Mouse (Mus musculus) left cerebral cortex, postnatal 36 days (tissue): Measurements from ENCODE around the gene Olfr1097. TPM values are rescaled to one million over a fixed set of nuclear protein-coding genes. Genes with fewer than 3 reads are reported as not detected.

Experiments used
- DNase-seq, 2 experiments: peaks; one replicate each; pipeline ENCODE4 v3.0.0; 2021 to 2022; ENCODE audit warnings: low spot score in 2 of 2, mixed read lengths in 1 of 2
- intact Hi-C: fragments of 180-260 bp; cut with DNase I; formaldehyde crosslinking; loops from one replicate; pipeline ENCODE4 v1.15.1; 2025
- total RNA-seq, 2 experiments: library from RNA; stranded (reverse); gene quantifications; 2 replicates each; pipeline ENCODE4 v1.2.3; 2021

Gene Olfr1097
- not detected for total RNA-seq

DNA sequence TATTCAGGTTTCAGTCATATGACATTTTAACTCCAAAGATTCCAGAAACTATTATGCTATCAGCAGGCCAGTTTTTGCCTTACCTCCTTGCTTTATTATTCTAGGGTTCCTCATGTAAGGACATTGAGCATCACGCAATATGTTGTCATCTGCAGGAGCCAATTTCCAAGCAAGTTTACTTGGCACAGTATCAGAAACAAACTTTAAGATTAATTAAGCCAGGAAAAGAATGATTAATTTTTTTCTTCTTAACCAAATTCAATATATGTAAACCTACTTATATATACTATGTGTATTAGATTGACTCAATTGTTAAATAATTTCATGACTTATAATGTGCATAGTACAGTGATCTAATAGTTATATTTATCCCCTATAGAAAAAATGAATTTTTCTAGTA lies at the start of gene Olfr1097:
Gene Olfr1097, minus strand, starts transcription at position 101 of the 400 bp plus-strand sequence.
- intact Hi-C loops, result no loop called here
- DNase-seq, result no peak

DNA sequence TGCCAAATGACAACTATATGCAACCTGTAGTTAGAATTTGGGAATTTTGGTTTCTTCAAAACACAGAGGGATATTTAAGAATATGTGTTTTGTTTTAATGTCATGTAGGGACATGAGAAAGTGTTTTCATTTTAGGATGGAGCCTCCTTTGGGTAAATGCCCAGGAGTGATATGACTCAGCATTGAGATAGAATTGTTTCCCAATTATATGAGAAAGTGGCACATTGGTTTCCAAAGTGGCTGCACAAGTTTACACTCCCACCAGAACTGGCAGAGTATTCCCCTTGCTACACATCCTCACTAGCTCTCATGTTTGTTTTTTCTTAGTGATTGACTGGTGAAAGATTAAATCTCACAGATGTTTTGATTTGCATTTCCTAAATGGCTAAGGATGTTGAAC lies 34.5 kb upstream of the Olfr1097 start:
- DNase-seq, result no peak
- intact Hi-C loops, result no loop called here

DNA sequence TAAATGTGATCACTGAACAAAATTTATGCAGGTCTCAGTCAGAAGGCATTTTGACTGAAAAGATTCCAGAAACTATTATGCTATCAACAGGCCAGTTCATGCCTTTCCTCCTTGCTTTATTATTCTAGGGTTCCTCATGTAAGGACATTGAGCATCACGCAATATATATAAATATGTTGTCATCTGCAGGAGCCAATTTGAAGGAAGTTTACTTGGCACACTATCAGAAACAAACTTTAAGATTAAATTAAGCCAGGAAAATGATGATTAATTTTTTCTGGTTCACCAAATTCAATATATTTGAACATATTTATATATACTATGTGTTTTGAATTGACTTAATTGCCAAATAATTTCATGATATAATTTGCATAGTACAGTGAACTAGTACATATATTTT lies 32.4 kb upstream of the Olfr1097 start, which contains the start of gene Olfr1098:
Gene Olfr1098, minus strand, starts transcription at position 101 of the 400 bp plus-strand sequence.
- intact Hi-C loops, result no loop called here
- no peak for DNase-seq

DNA sequence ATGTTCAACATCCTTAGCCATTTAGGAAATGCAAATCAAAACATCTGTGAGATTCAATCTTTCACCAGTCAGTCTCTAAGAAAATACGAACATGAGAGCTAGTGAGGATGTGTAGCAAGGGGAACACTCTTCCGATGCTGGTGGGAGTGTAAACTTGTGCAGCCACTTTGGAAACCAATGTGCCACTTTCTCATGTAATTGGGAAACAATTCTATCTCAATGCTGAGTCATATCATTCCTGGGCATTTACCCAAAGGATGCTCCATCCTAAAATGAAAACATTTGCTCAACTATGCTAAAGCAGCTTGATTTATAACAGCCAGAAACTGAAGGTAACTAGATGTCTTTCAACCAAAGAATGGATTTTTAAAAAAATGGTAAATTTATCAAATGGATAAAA lies 13.6 kb upstream of the Olfr1097 start:
- DNase-seq, result peak in 1 of 2 experiments; percentile 6
- intact Hi-C loops, result no loop called here

DNA sequence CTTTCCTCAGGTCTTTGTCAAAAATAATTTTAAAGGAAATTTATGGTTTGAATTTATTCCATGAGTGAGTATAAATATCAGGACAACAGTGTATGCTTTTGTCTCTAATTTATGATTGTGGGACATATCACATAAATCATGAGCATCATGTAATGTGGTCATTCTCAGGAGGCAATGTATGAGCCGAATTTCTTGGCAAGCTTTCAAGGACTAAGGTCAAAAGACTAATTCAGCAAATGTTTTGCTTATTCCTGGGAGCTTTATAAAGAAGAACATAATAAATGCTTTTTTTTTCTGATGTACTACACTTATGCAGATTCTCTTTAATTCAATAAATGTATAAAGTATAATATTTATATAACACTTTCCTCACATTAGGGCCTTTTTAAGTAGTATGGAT lies 17.3 kb downstream of the Olfr1097 start, which contains the start of gene Gm13723:
Gene Gm13723, minus strand, starts transcription at position 101 of the 400 bp plus-strand sequence.
- intact Hi-C loops, result no loop called here
- DNase-seq, result no peak

DNA sequence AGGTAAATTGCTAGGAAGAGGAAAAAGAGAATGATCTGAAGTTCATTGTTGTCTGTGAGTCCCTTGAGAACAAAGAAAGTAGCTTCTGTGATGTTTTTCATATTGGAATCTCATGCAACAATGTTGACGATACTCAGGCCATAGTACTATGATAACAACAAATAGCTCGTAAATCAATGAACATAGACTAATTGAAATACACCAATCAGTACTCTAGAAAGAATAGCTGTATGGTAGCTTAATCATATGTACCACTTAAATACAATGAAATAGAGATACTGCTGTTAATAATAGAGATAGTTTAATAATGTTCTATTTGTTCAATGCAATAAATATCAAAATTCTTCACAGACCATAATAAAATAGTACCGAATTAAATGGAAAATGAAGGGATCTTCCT lies 40.4 kb downstream of the Olfr1097 start, which contains the start of gene Olfr1095:
Gene Olfr1095, minus strand, starts transcription at position 101 of the 400 bp plus-strand sequence.
- intact Hi-C loops, result no loop called here
- no peak for DNase-seq

Other genes with a start within 250 kb of the Olfr1097 start
- gene Olfr1085, start 230.2 kb downstream of the Olfr1097 start, total RNA-seq, result not detected
- not detected for gene Olfr1086, start 212.1 kb downstream of the Olfr1097 start, total RNA-seq
- not detected for gene Olfr1087, start 193.8 kb downstream of the Olfr1097 start, total RNA-seq
- not detected for gene Olfr1089, start 158.5 kb downstream of the Olfr1097 start, total RNA-seq
- not detected for gene Olfr1090, start 133.2 kb downstream of the Olfr1097 start, total RNA-seq
- gene Olfr1093, start 109.7 kb downstream of the Olfr1097 start, total RNA-seq, result not detected
- gene Olfr141, start 82.2 kb downstream of the Olfr1097 start, total RNA-seq, result not detected
- gene Olfr1094, start 67.6 kb downstream of the Olfr1097 start, total RNA-seq, result not detected
- not detected for gene Olfr1095, start 40.5 kb downstream of the Olfr1097 start, total RNA-seq
- gene Gm13723, start 17.4 kb downstream of the Olfr1097 start, total RNA-seq, result not detected
- not detected for gene Olfr1098, start 32.3 kb upstream of the Olfr1097 start, total RNA-seq
- gene Olfr1099, start 68.5 kb upstream of the Olfr1097 start, total RNA-seq, result not detected
- not detected for gene Olfr1100, start 87.7 kb upstream of the Olfr1097 start, total RNA-seq
- gene Olfr1101, start 99.0 kb upstream of the Olfr1097 start, total RNA-seq, result not detected
- gene Olfr1102, start 106.2 kb upstream of the Olfr1097 start, total RNA-seq, result not detected
- not detected for gene Olfr1104, start 134.9 kb upstream of the Olfr1097 start, total RNA-seq
- gene Olfr1105, start 144.3 kb upstream of the Olfr1097 start, total RNA-seq, result not detected
- gene Olfr1106, start 160.1 kb upstream of the Olfr1097 start, total RNA-seq, result not detected
- gene Olfr1107, start 183.6 kb upstream of the Olfr1097 start, total RNA-seq, result not detected
- gene Olfr1109, start 203.8 kb upstream of the Olfr1097 start, total RNA-seq, result not detected
- gene Olfr259, start 222.4 kb upstream of the Olfr1097 start, total RNA-seq, result not detected
- gene Olfr1110, start 248.1 kb upstream of the Olfr1097 start, total RNA-seq, result not detected